In genomic region chr15:12430670-12431069, GRCm38 (mm10) we compare ENCODE assay signal across 13 mouse cellular contexts.
"Had no signal": no experiment of that assay in that cellular context is flagged by ENCODE, and none has a peak within 500 bp of the region (broad histone marks: within the 10 kb centered on the region; RNA-seq: fewer than 3 reads in every experiment).

No protein-coding gene starts in this region.

- H3K27me3 ChIP-seq: limb, embryonic 15.5 days; liver, embryonic 12.5 days; neural tube, embryonic 13.5 days; stomach, embryonic 15.5 days had no signal

- H3K9ac ChIP-seq: limb, embryonic 15.5 days; liver, embryonic 12.5 days; lung, embryonic 14.5 days; neural tube, embryonic 13.5 days; stomach, embryonic 15.5 days had no signal

- H3K4me2 ChIP-seq: limb, embryonic 15.5 days; liver, embryonic 12.5 days; lung, embryonic 14.5 days; midbrain, embryonic 11.5 days; neural tube, embryonic 13.5 days; stomach, embryonic 15.5 days had no signal

- H3K27ac ChIP-seq: limb, embryonic 15.5 days; liver, embryonic 12.5 days; neural tube, embryonic 13.5 days; stomach, embryonic 15.5 days had no signal

- H3K36me3 ChIP-seq: limb, embryonic 15.5 days; liver, embryonic 12.5 days; neural tube, embryonic 13.5 days; stomach, embryonic 15.5 days had no signal

- H3K9me3 ChIP-seq: limb, embryonic 15.5 days; liver, embryonic 12.5 days; neural tube, embryonic 13.5 days; stomach, embryonic 15.5 days had no signal

- ATAC-seq: liver, embryonic 12.5 days; midbrain, embryonic 16.5 days had no signal

- DNase-seq: lung, embryonic 14.5 days; lung, postnatal 10 days; lung, postnatal 4 days; retina, postnatal 1 day; right cerebral cortex, postnatal 14 days; thymus, adult 2 months; thymus, postnatal 25 days had no signal

- H3K4me3 ChIP-seq: limb, embryonic 15.5 days; liver, embryonic 12.5 days; neural tube, embryonic 13.5 days; stomach, embryonic 15.5 days had no signal
